Mouse (Mus musculus): Measurements from ENCODE around the gene Vipr2. TPM values are rescaled to one million over a fixed set of nuclear protein-coding genes. Genes with fewer than 3 reads are reported as not detected.

The Vipr2 gene
- polyA plus RNA-seq, 1 experiment from 2014 or later = 4.3 TPM

GRCm38 (mm10) chr12:116140605-116141004 lies 63.1 kb downstream of the Vipr2 start:
- no peaks in the 10 kb centered on the region for H3K4me1 ChIP-seq (replicated peaks; ENCODE audit: control insufficient read depth, insufficient read depth)
- 89% methylated on average over 2 of the region's 2 CpGs for WGBS
- TF ChIP-seq EP300 (optimal IDR thresholded peaks at IDR 0.05) (no peak), CTCF (IDR thresholded peaks at IDR 0.05; ENCODE audit: low read depth) (no peak)
- no peak overlapping the region for H3K9ac ChIP-seq (ENCODE audit: low read length)
- no peaks in the 10 kb centered on the region for H3K9me3 ChIP-seq (ENCODE audit: control insufficient read depth, low read length)
- H3K36me3 ChIP-seq (ENCODE audit: control insufficient read depth, insufficient read depth, low read length) = no peaks in the 10 kb centered on the region
- H3K27me3 ChIP-seq (ENCODE audit: control insufficient read depth, insufficient read depth, low read length) = no peaks in the 10 kb centered on the region
- no peak overlapping the region for H3K27ac ChIP-seq (replicated peaks)
- ATAC-seq (ENCODE audit: low FRiP score, low TSS enrichment) = no peak
- no peak overlapping the region for H3K4me3 ChIP-seq (ENCODE audit: low read depth, low read length)
- no peak overlapping the region for H3K4me2 ChIP-seq (replicated peaks; ENCODE audit: low read depth)
- no peak for DNase-seq (ENCODE audit: low spot score)

- no peak overlapping the region for H3K4me3 ChIP-seq (ENCODE audit: low read depth, low read length)
- no peaks in the 10 kb centered on the region for H3K27me3 ChIP-seq (ENCODE audit: control insufficient read depth, insufficient read depth, low read length)
- no peaks in the 10 kb centered on the region for H3K9me3 ChIP-seq (ENCODE audit: control insufficient read depth, low read length)
- ATAC-seq (ENCODE audit: low FRiP score, low TSS enrichment) (no peak), DNase-seq (ENCODE audit: low spot score) (no peak)
- no peaks in the 10 kb centered on the region for H3K36me3 ChIP-seq (ENCODE audit: control insufficient read depth, insufficient read depth, low read length)
- WGBS = 76% methylated on average over 2 of the region's 2 CpGs
- TF ChIP-seq EP300 (optimal IDR thresholded peaks at IDR 0.05) (no peak), CTCF (IDR thresholded peaks at IDR 0.05; ENCODE audit: low read depth) (no peak)
- H3K9ac ChIP-seq (ENCODE audit: low read length) = no peak overlapping the region
- no peaks in the 10 kb centered on the region for H3K4me1 ChIP-seq (replicated peaks; ENCODE audit: control insufficient read depth, insufficient read depth)
- no peak overlapping the region for H3K4me2 ChIP-seq (replicated peaks; ENCODE audit: low read depth)
- no peak overlapping the region for H3K27ac ChIP-seq (replicated peaks)
Measured at GRCm38 (mm10) chr12:116141816-116142215, 64.3 kb downstream of the Vipr2 start.

GRCm38 (mm10) chr12:116142464-116142863 lies 64.9 kb downstream of the Vipr2 start:
- no peak for ATAC-seq (ENCODE audit: low FRiP score, low TSS enrichment)
- WGBS = 70% methylated on average over 3 of the region's 3 CpGs
- Histone ChIP-seq H3K27ac (replicated peaks) (no peak overlapping the region), H3K4me1 (replicated peaks; ENCODE audit: control insufficient read depth, insufficient read depth) (no peaks in the 10 kb centered on the region), H3K36me3 (ENCODE audit: control insufficient read depth, insufficient read depth, low read length) (no peaks in the 10 kb centered on the region), H3K27me3 (ENCODE audit: control insufficient read depth, insufficient read depth, low read length) (no peaks in the 10 kb centered on the region), H3K4me2 (replicated peaks; ENCODE audit: low read depth) (no peak overlapping the region), H3K4me3 (ENCODE audit: low read depth, low read length) (no peak overlapping the region), H3K9ac (ENCODE audit: low read length) (no peak overlapping the region), H3K9me3 (ENCODE audit: control insufficient read depth, low read length) (no peaks in the 10 kb centered on the region)
- DNase-seq (ENCODE audit: low spot score) = no peak
- TF ChIP-seq EP300 (optimal IDR thresholded peaks at IDR 0.05) (no peak), CTCF (IDR thresholded peaks at IDR 0.05; ENCODE audit: low read depth) (no peak)

- Histone ChIP-seq H3K4me1 (replicated peaks; ENCODE audit: control insufficient read depth, insufficient read depth) (no peaks in the 10 kb centered on the region), H3K27ac (replicated peaks) (no peak overlapping the region), H3K9ac (ENCODE audit: low read length) (no peak overlapping the region), H3K9me3 (ENCODE audit: control insufficient read depth, low read length) (no peaks in the 10 kb centered on the region), H3K36me3 (ENCODE audit: control insufficient read depth, insufficient read depth, low read length) (no peaks in the 10 kb centered on the region), H3K4me3 (ENCODE audit: low read depth, low read length) (no peak overlapping the region), H3K27me3 (ENCODE audit: control insufficient read depth, insufficient read depth, low read length) (no peaks in the 10 kb centered on the region), H3K4me2 (replicated peaks; ENCODE audit: low read depth) (no peak overlapping the region)
- no peak for ATAC-seq (ENCODE audit: low FRiP score, low TSS enrichment)
- whole genome bisulfite sequencing = 46% methylated on average over 5 of the region's 5 CpGs
- no peak for TF ChIP-seq EP300 (optimal IDR thresholded peaks at IDR 0.05)
- no peak for TF ChIP-seq CTCF (IDR thresholded peaks at IDR 0.05; ENCODE audit: low read depth)
- DNase-seq (ENCODE audit: low spot score) = no peak
Measured at GRCm38 (mm10) chr12:116145246-116145645, 67.7 kb downstream of the Vipr2 start.

- no peak overlapping the region for H3K4me3 ChIP-seq (ENCODE audit: low read depth, low read length)
- 82% methylated on average over 1 of the region's 1 CpGs for WGBS
- DNase-seq (ENCODE audit: low spot score) = no peak
- H3K4me1 ChIP-seq (replicated peaks; ENCODE audit: control insufficient read depth, insufficient read depth) = no peaks in the 10 kb centered on the region
- H3K4me2 ChIP-seq (replicated peaks; ENCODE audit: low read depth) = no peak overlapping the region
- no peaks in the 10 kb centered on the region for H3K9me3 ChIP-seq (ENCODE audit: control insufficient read depth, low read length)
- no peaks in the 10 kb centered on the region for H3K27me3 ChIP-seq (ENCODE audit: control insufficient read depth, insufficient read depth, low read length)
- H3K9ac ChIP-seq (ENCODE audit: low read length) = no peak overlapping the region
- no peak for ATAC-seq (ENCODE audit: low FRiP score, low TSS enrichment)
- TF ChIP-seq EP300 (optimal IDR thresholded peaks at IDR 0.05) (no peak), CTCF (IDR thresholded peaks at IDR 0.05; ENCODE audit: low read depth) (no peak)
- H3K27ac ChIP-seq (replicated peaks) = no peak overlapping the region
- no peaks in the 10 kb centered on the region for H3K36me3 ChIP-seq (ENCODE audit: control insufficient read depth, insufficient read depth, low read length)
Measured at GRCm38 (mm10) chr12:116145686-116146085, 68.2 kb downstream of the Vipr2 start.

- Histone ChIP-seq H3K9me3 (ENCODE audit: control insufficient read depth, low read length) (no peaks in the 10 kb centered on the region), H3K4me2 (replicated peaks; ENCODE audit: low read depth) (no peak overlapping the region), H3K9ac (ENCODE audit: low read length) (no peak overlapping the region), H3K27me3 (ENCODE audit: control insufficient read depth, insufficient read depth, low read length) (no peaks in the 10 kb centered on the region), H3K36me3 (ENCODE audit: control insufficient read depth, insufficient read depth, low read length) (no peaks in the 10 kb centered on the region), H3K27ac (replicated peaks) (no peak overlapping the region), H3K4me1 (replicated peaks; ENCODE audit: control insufficient read depth, insufficient read depth) (no peaks in the 10 kb centered on the region), H3K4me3 (ENCODE audit: low read depth, low read length) (no peak overlapping the region)
- WGBS = 66% methylated on average over 8 of the region's 8 CpGs
- no peak for DNase-seq (ENCODE audit: low spot score)
- no peak for TF ChIP-seq EP300 (optimal IDR thresholded peaks at IDR 0.05)
- peak; percentile 14; the same call in 1 of the 2 replicates for TF ChIP-seq CTCF (IDR thresholded peaks at IDR 0.05; ENCODE audit: low read depth)
- no peak for ATAC-seq (ENCODE audit: low FRiP score, low TSS enrichment)
Measured at GRCm38 (mm10) chr12:116146996-116147634, 69.6 kb downstream of the Vipr2 start.

All from stomach, postnatal 0 days (tissue).